Mouse (Mus musculus) midbrain, embryonic 15.5 days (tissue): ENCODE results near the gene Ipo11. TPM values are rescaled to one million over a fixed set of nuclear protein-coding genes. Genes with fewer than 3 reads are reported as not detected.

Source experiments
- ATAC-seq: fragments of 200-750 bp; cut with Nextera tagmentation; replicated peaks from 2 replicates; pipeline ENCODE4 v1.8.0; 2017; ENCODE audit warnings: moderate TSS enrichment
- H3K27ac ChIP-seq: fragments of 300-500 bp; sonication (generic); 2 replicates; pipeline ENCODE4 v1.5.1; 2015; ENCODE audit warnings: mild to moderate bottlenecking, inconsistent platforms
- H3K27me3 ChIP-seq: fragments of 300-500 bp; sonication (generic); replicated peaks from 2 replicates; pipeline ENCODE4 v1.6.1; 2015; ENCODE audit warnings: inconsistent platforms
- H3K36me3 ChIP-seq: fragments of 300-500 bp; sonication (generic); replicated peaks from 2 replicates; pipeline ENCODE4 v1.6.1; 2015; ENCODE audit warnings: inconsistent platforms
- H3K4me1 ChIP-seq: fragments of 300-500 bp; sonication (generic); 2 replicates; pipeline ENCODE4 v1.6.1; 2015; ENCODE audit warnings: inconsistent platforms
- H3K4me2 ChIP-seq: fragments of 300-500 bp; sonication (generic); 2 replicates; pipeline ENCODE4 v1.6.1; 2015; ENCODE audit warnings: inconsistent platforms, mild to moderate bottlenecking, moderate library complexity
- H3K4me3 ChIP-seq: fragments of 300-500 bp; sonication (generic); 2 replicates; pipeline ENCODE4 v1.5.1; 2015; ENCODE audit warnings: mild to moderate bottlenecking, inconsistent platforms
- H3K9ac ChIP-seq: fragments of 300-500 bp; sonication (generic); 2 replicates; pipeline ENCODE4 v1.6.1; 2015; ENCODE audit warnings: mild to moderate bottlenecking, inconsistent platforms
- H3K9me3 ChIP-seq: fragments of 300-500 bp; sonication (generic); 2 replicates; pipeline ENCODE4 v1.6.1; 2016; ENCODE audit warnings: inconsistent platforms
- WGBS: fragments of 180-500 bp; shearing (Covaris S2); methylation state at CpG from one replicate; pipeline ENCODE4 v1.1.7; 2015; ENCODE audit warnings: mixed read lengths; 5-methylcytosine and 5-hydroxymethylcytosine counted together
- polyA plus RNA-seq: library from polyadenylated mRNA; unstranded; fragments of >200 nt; fragmentation: Nextera tagmentation; extraction: Ambion mirVana; gene quantifications from 2 replicates; pipeline ENCODE4 v1.2.1, GENCODE M21; 2015

The Ipo11 gene
- polyA plus RNA-seq, 1 experiment from 2014 or later, result 37.9 TPM

DNA sequence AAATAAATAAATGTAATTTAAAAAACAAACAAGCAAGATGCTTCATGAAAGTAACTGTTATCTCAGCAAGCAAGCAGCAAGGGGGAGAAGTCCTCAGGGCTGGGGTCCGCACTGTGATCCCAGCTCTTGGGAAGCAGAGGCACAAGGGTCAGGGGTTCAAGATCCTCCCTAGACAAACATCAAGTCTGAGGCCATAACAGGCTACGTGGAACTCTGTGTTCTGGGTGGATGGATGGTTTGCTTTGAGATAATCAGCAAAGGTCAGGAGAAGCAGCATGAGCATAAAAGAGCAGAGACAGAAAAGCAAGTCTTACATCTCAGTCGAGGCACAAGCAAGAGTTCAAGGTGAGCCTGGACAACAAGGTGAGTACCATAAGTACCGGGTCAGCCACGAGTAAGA, 43.1 kb downstream of the Ipo11 start:
- Histone ChIP-seq H3K4me3 (no peak overlapping the region), H3K36me3 (0 out of 2 replicates have a peak, but pooled peaks cover 4% of the 10 kb centered on the region), H3K27ac (no peak overlapping the region), H3K4me2 (no peak overlapping the region), H3K9ac (no peak overlapping the region), H3K4me1 (no peaks in the 10 kb centered on the region), H3K9me3 (no peaks in the 10 kb centered on the region), H3K27me3 (no peaks in the 10 kb centered on the region)
- 93% methylated on average over 5 of the region's 5 CpGs for WGBS
- no peak for ATAC-seq

- no peak overlapping the region for H3K4me3 ChIP-seq
- H3K4me1 ChIP-seq, result no peaks in the 10 kb centered on the region
- H3K27ac ChIP-seq, result no peak overlapping the region
- WGBS, result 83% methylated on average over 9 of the region's 9 CpGs
- H3K4me2 ChIP-seq, result no peak overlapping the region
- H3K27me3 ChIP-seq, result no peaks in the 10 kb centered on the region
- no peaks in the 10 kb centered on the region for H3K9me3 ChIP-seq
- ATAC-seq, result peak; percentile 74
- 0 out of 2 replicates have a peak, but pooled peaks cover 4% of the 10 kb centered on the region for H3K36me3 ChIP-seq
- H3K9ac ChIP-seq, result no peak overlapping the region
Measured at GRCm38 (mm10) chr13:106893196-106893595, 43.6 kb downstream of the Ipo11 start.

GRCm38 (mm10) chr13:106887364-106887763, 49.4 kb downstream of the Ipo11 start:
- Histone ChIP-seq H3K36me3 (peaks cover 7% of the 10 kb centered on the region; the same call in 1 of the 2 replicates), H3K9me3 (no peaks in the 10 kb centered on the region), H3K4me2 (no peak overlapping the region), H3K27me3 (no peaks in the 10 kb centered on the region), H3K4me3 (no peak overlapping the region), H3K4me1 (no peaks in the 10 kb centered on the region), H3K9ac (no peak overlapping the region), H3K27ac (no peak overlapping the region)
- 94% methylated on average over 2 of the region's 2 CpGs for WGBS
- no peak for ATAC-seq

- H3K9me3 ChIP-seq, result no peaks in the 10 kb centered on the region
- H3K27me3 ChIP-seq, result no peaks in the 10 kb centered on the region
- no peak overlapping the region for H3K9ac ChIP-seq
- no peak for ATAC-seq
- no peaks in the 10 kb centered on the region for H3K4me1 ChIP-seq
- no peak overlapping the region for H3K27ac ChIP-seq
- H3K4me2 ChIP-seq, result no peak overlapping the region
- H3K36me3 ChIP-seq, result peaks cover 12% of the 10 kb centered on the region; the same call in 1 of the 2 replicates
- no peak overlapping the region for H3K4me3 ChIP-seq
- whole genome bisulfite sequencing, result 91% methylated on average over 4 of the region's 4 CpGs
Measured at GRCm38 (mm10) chr13:106884249-106884648, 52.5 kb downstream of the Ipo11 start.

DNA sequence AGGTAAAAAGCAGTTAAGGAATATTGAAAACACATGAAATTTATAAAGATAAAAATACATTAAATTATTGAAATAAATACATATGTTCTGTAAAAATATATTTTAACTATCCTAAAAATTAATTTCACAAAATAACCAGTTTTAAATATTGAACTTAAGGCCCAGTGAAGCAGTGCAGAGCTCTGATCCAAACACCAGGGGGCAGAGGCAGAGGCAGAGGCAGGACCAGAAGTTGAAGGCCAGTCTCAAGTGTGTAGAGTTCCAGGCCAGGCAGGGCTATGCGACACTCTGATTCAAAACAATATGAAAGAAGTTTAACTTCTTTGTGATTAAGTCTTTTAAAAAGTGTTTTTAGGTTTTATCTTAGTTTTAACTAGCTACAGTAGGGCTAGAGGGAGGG, 60.5 kb downstream of the Ipo11 start:
- Histone ChIP-seq H3K27ac (no peak overlapping the region), H3K36me3 (peaks cover 3% of the 10 kb centered on the region; the same call in 1 of the 2 replicates), H3K9ac (no peak overlapping the region), H3K9me3 (no peaks in the 10 kb centered on the region), H3K4me1 (no peaks in the 10 kb centered on the region), H3K4me2 (no peak overlapping the region), H3K4me3 (no peak overlapping the region), H3K27me3 (no peaks in the 10 kb centered on the region)
- 90% methylated on average over 1 of the region's 1 CpGs for WGBS
- ATAC-seq, result no peak

DNA sequence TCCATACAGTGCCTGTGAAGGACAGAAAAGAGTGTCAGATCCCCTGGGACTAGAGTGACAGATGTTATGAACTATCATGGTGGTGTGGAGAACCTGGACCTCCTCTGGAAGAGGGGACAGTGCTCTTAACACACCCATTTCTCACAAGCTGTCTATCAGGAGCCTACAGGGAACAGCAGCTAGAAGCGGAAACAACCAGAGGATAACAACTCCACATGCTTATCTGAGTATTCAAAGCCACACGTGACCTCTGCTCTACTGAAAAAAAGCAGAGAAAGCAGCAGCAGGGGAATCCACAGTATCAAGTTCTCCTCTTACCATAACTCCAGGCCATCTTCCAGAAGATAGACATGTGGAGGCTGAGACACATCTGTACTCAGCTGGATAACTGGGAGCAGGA, 71.2 kb downstream of the Ipo11 start:
- no peak overlapping the region for H3K27ac ChIP-seq
- no peaks in the 10 kb centered on the region for H3K27me3 ChIP-seq
- H3K9me3 ChIP-seq, result no peaks in the 10 kb centered on the region
- H3K4me1 ChIP-seq, result no peaks in the 10 kb centered on the region
- H3K36me3 ChIP-seq, result peaks cover 8% of the 10 kb centered on the region
- H3K9ac ChIP-seq, result no peak overlapping the region
- WGBS, result 91% methylated on average over 2 of the region's 2 CpGs
- no peak overlapping the region for H3K4me2 ChIP-seq
- no peak overlapping the region for H3K4me3 ChIP-seq
- ATAC-seq, result no peak

GRCm38 (mm10) chr13:106858779-106859178, 78.0 kb downstream of the Ipo11 start:
- no peak overlapping the region for H3K4me2 ChIP-seq
- 95% methylated on average over 5 of the region's 5 CpGs for WGBS
- no peak for ATAC-seq
- no peaks in the 10 kb centered on the region for H3K27me3 ChIP-seq
- H3K36me3 ChIP-seq, result no peaks in the 10 kb centered on the region
- H3K9ac ChIP-seq, result no peak overlapping the region
- no peaks in the 10 kb centered on the region for H3K4me1 ChIP-seq
- H3K27ac ChIP-seq, result no peak overlapping the region
- no peaks in the 10 kb centered on the region for H3K9me3 ChIP-seq
- H3K4me3 ChIP-seq, result no peak overlapping the region

DNA sequence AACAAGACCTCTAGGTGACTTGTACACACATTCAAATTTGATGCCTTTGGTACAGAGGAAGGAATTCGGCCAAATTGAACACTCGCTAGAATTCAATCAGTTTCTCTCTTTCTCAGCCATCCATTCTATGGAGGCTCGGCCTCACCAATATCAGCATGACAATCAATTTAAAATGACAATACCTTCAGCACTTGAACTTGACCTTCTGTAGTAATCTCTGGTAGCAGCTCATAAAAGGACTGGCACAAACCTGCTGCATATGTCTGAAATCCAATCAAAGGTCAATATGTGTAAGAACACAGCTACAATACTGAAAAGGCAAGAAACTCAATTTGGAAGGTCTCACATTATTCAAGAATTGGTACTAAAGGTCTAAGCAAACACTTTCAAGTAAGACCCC, 80.2 kb downstream of the Ipo11 start:
- H3K27me3 ChIP-seq, result no peaks in the 10 kb centered on the region
- no peak for ATAC-seq
- H3K9me3 ChIP-seq, result no peaks in the 10 kb centered on the region
- H3K4me2 ChIP-seq, result no peak overlapping the region
- WGBS, result 71% methylated on average over 3 of the region's 3 CpGs
- H3K4me1 ChIP-seq, result no peaks in the 10 kb centered on the region
- H3K27ac ChIP-seq, result no peak overlapping the region
- no peak overlapping the region for H3K4me3 ChIP-seq
- no peaks in the 10 kb centered on the region for H3K36me3 ChIP-seq
- H3K9ac ChIP-seq, result no peak overlapping the region

- H3K4me1 ChIP-seq, result no peaks in the 10 kb centered on the region
- H3K4me2 ChIP-seq, result no peak overlapping the region
- no peak overlapping the region for H3K27ac ChIP-seq
- H3K9me3 ChIP-seq, result no peaks in the 10 kb centered on the region
- no peak for ATAC-seq
- no peaks in the 10 kb centered on the region for H3K27me3 ChIP-seq
- no peaks in the 10 kb centered on the region for H3K36me3 ChIP-seq
- no peak overlapping the region for H3K9ac ChIP-seq
- H3K4me3 ChIP-seq, result no peak overlapping the region
Measured at GRCm38 (mm10) chr13:106847534-106847933, 89.2 kb downstream of the Ipo11 start.

DNA sequence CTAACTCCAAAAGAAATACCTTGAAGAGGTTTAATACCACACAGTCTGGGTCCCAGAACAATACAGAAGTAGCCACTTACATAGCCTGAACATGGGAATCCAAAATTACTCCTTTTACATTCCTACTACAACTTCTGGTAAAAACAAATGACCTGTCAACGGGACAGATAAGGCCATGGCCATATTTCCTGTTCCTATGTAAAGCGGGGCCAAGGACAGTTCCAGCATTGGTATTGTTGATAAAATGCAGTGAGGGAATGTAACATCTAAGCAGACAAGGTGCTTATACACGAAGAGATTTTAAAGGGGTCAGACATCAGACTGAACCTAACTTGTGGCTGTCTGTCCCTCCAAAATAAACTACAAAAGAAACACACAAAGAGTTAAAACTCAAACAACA, 91.8 kb downstream of the Ipo11 start:
- Histone ChIP-seq H3K4me3 (no peak overlapping the region), H3K4me2 (no peak overlapping the region), H3K27me3 (no peaks in the 10 kb centered on the region), H3K36me3 (no peaks in the 10 kb centered on the region), H3K9ac (no peak overlapping the region), H3K4me1 (no peaks in the 10 kb centered on the region), H3K27ac (no peak overlapping the region), H3K9me3 (no peaks in the 10 kb centered on the region)
- ATAC-seq, result no peak
- 93% methylated on average over 3 of the region's 3 CpGs for WGBS

DNA sequence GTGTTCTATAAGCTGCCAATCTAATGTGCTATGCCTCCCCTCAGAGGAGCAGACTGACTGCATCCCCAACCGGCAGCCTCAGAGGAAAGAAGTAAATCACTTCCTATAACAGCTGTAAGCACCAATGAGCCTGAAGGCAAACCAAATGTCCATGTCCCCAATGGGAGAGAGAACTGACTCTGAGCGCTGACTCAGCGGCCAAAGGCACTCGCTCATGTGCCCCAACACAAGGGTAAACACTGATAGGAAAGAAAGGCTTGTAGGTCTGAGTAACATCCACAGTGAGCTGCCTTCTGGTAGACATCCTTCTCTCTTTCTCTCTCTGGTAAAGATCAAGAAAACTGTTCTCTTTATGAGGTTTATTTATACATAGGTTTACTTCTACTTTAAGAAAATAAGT, 94.2 kb downstream of the Ipo11 start:
- H3K4me1 ChIP-seq, result no peaks in the 10 kb centered on the region
- H3K4me2 ChIP-seq, result no peak overlapping the region
- 91% methylated on average over 4 of the region's 4 CpGs for WGBS
- H3K4me3 ChIP-seq, result no peak overlapping the region
- H3K27me3 ChIP-seq, result no peaks in the 10 kb centered on the region
- ATAC-seq, result no peak
- no peak overlapping the region for H3K9ac ChIP-seq
- H3K27ac ChIP-seq, result no peak overlapping the region
- no peaks in the 10 kb centered on the region for H3K9me3 ChIP-seq
- H3K36me3 ChIP-seq, result no peaks in the 10 kb centered on the region

GRCm38 (mm10) chr13:106838778-106839177, 98.0 kb downstream of the Ipo11 start:
- H3K4me3 ChIP-seq, result no peak overlapping the region
- WGBS, result 98% methylated on average over 3 of the region's 3 CpGs
- no peak overlapping the region for H3K27ac ChIP-seq
- no peak overlapping the region for H3K4me2 ChIP-seq
- H3K9ac ChIP-seq, result no peak overlapping the region
- H3K4me1 ChIP-seq, result no peaks in the 10 kb centered on the region
- no peaks in the 10 kb centered on the region for H3K27me3 ChIP-seq
- no peaks in the 10 kb centered on the region for H3K36me3 ChIP-seq
- H3K9me3 ChIP-seq, result no peaks in the 10 kb centered on the region
- no peak for ATAC-seq

- Histone ChIP-seq H3K27ac (no peak overlapping the region), H3K27me3 (no peaks in the 10 kb centered on the region), H3K36me3 (no peaks in the 10 kb centered on the region), H3K4me1 (no peaks in the 10 kb centered on the region), H3K9me3 (no peaks in the 10 kb centered on the region), H3K4me3 (no peak overlapping the region), H3K9ac (no peak overlapping the region), H3K4me2 (no peak overlapping the region)
- no peak for ATAC-seq
- 89% methylated on average over 5 of the region's 5 CpGs for WGBS
Measured at GRCm38 (mm10) chr13:106836527-106836879, 100.3 kb downstream of the Ipo11 start.
